Mouse (Mus musculus) cortical plate, adult 2 months (tissue): Measurements from ENCODE around the gene Fgfr2.

Source experiments
- CTCF ChIP-seq: fragments of 200-500 bp; IDR thresholded peaks from 2 replicates; pipeline ENCODE4 v1.5.1; 2011; ENCODE audit warnings: mild to moderate bottlenecking, control low read depth, low read length; ENCODE audit not compliant: insufficient read depth; ENCODE audit errors: extremely low read depth
- POLR2A ChIP-seq: fragments of 200-500 bp; IDR thresholded peaks from 2 replicates; pipeline ENCODE4 v1.6.1; 2011; ENCODE audit warnings: mild to moderate bottlenecking, low read length, control low read depth; ENCODE audit not compliant: insufficient read depth; ENCODE audit errors: extremely low read depth

DNA sequence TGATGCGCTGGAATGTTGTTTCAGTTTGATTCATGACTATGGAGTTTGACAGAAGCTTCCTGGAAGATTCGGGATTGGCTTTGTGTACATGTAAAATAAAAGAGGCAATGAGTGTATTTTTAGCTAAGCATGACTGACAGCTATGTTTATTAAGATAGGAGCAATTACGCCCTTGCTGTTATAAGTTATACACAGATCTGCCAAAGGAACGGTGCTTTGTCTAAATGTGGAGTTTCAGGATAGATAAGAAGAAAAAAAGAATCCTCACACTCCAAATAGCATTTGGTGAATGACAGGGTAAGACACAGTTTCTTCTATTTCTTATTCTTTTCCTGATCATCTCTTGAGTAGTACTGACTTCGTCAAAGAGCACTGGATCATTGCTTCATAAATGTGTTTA, 951.4 kb downstream of the Fgfr2 start:
- TF ChIP-seq CTCF (no peak), POLR2A (no peak)
